Comparison of ENCODE assay signal across 25 mouse cellular contexts in the genomic region with DNA sequence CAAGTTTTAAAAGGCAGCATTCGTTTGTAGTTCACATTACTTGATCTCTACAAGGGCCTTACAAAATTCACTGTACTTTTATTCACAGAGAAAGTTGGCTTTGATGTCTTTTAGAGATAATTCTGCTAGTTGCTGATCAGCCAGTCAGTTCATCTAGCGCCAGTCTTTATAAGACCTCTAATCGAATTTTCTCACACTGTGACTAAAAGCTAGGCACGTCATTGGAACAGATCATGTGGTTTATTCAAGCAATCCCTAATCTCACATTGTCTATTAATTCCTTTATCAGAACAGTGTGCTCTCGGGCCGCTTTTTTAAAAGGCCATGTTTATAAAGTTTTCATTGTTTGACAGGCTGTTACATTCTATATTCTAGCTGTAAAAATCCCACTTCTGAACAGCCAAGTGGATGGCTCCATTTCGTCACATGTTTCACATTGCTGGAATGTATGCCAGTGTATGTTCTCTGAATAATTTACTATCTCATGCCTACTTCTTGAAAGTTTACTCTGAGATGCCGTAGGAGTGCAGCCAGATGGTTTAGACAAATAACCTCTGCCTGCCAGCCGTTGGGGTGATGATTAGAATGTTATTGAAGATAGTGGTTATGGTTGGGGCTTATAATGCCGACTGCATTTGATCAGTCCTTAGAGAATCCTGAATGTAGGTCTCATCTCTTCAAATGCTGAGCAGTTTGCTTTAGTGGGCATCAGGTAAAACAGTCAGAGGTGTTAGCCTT. TPM values are rescaled to one million over a fixed set of nuclear protein-coding genes. Genes with fewer than 3 reads are reported as not detected.
A peak's percentile ranks its signal among the peaks of the same experiment; 100 is the strongest.
DNase-seq lines count a peak whose midpoint lies in the region; ATAC-seq and TF ChIP-seq lines count a peak whose summit lies in the region.
"Had no signal": no experiment of that assay in that cellular context is flagged by ENCODE, and none has a peak within 500 bp of the region (broad histone marks: within the 10 kb centered on the region; RNA-seq: fewer than 3 reads in every experiment).

No protein-coding gene starts in this region.

- ATAC-seq in erythroblast, adult 5-6 weeks (replicated peaks; ENCODE audit: low FRiP score, poor library complexity, severe bottlenecking) = peak; percentile 80
- ATAC-seq in liver, embryonic 14.5 days (ENCODE audit: insufficient read depth) = peak; percentile 86
- ATAC-seq: CD4-positive, CD25-positive, alpha-beta regulatory T cell, adult 4 months; forebrain, embryonic 14.5 days; hindbrain, embryonic 16.5 days; intestine, embryonic 15.5 days had no signal

- no peaks in the 10 kb centered on the region for H3K27me3 ChIP-seq in liver, embryonic 14.5 days (ENCODE audit: control insufficient read depth, insufficient read depth, low read length)
- H3K27me3 ChIP-seq: embryonic facial prominence, embryonic 13.5 days; intestine, embryonic 15.5 days; megakaryocyte, embryonic 14.5 days; neural tube, embryonic 12.5 days had no signal

- TF ChIP-seq EP300 in liver, embryonic 14.5 days (IDR thresholded peaks at IDR 0.05; ENCODE audit: low read depth) = peak; percentile 92

- DNase-seq in spleen, adult 12 weeks (ENCODE audit: low spot score) = peak; percentile 23
- no peak for DNase-seq in spleen, adult 18-20 months
- peak; percentile 66 to 73 (median 67) for DNase-seq in liver, embryonic 14.5 days (ENCODE audit: low read depth in 3 of 3, low spot score in 3 of 3)
- DNase-seq in spleen, postnatal 36 days (ENCODE audit: low spot score in 2 of 2) = peak; percentile 26 to 50
- DNase-seq in cerebellum, adult 8-10 months = no peak
- DNase-seq in thymus, postnatal 14 days = no peak
- no peak for DNase-seq in urinary bladder, adult 2 months (ENCODE audit: low spot score)
- DNase-seq: adrenal gland, adult 8-10 months; cerebellum, postnatal 10 days; gastrocnemius, postnatal 10 days; kidney, adult 8-10 months; kidney, postnatal 14 days; layer of hippocampus, postnatal 36 days; lung, adult 18-20 months; midbrain, embryonic 14.5 days had no signal

- 24% methylated on average over 10 of the region's 10 CpGs for WGBS in liver, embryonic 14.5 days (ENCODE audit: insufficient replicate concordance)

- TF ChIP-seq CTCF in liver, embryonic 14.5 days (IDR thresholded peaks at IDR 0.05; ENCODE audit: low read depth) = no peak

- peaks cover 28 to 38% of the 10 kb centered on the region in 2 experiments for H3K4me1 ChIP-seq in liver, embryonic 14.5 days (replicated peaks; ENCODE audit: control insufficient read depth in 2 of 2, insufficient read depth in 2 of 2, low read length in 1 of 2)

- H3K27ac ChIP-seq in liver, embryonic 14.5 days = peak overlapping the region; percentile 83
- H3K27ac ChIP-seq: embryonic facial prominence, embryonic 13.5 days; heart, embryonic 10.5 days; intestine, embryonic 15.5 days; layer of hippocampus, adult 2 months; neural tube, embryonic 12.5 days had no signal

- peak overlapping the region; percentile 37 for H3K4me2 ChIP-seq in liver, embryonic 14.5 days (ENCODE audit: low read depth)
- H3K4me2 ChIP-seq: embryonic facial prominence, embryonic 13.5 days; intestine, embryonic 15.5 days; neural tube, embryonic 12.5 days had no signal

- no peaks in the 10 kb centered on the region for H3K36me3 ChIP-seq in liver, embryonic 14.5 days (replicated peaks; ENCODE audit: control insufficient read depth, insufficient read depth, low read depth)
- H3K36me3 ChIP-seq: heart, embryonic 10.5 days; intestine, embryonic 15.5 days had no signal

- no peaks in the 10 kb centered on the region for H3K9me3 ChIP-seq in liver, embryonic 14.5 days (ENCODE audit: control insufficient read depth, low read length)
- H3K9me3 ChIP-seq: embryonic facial prominence, embryonic 13.5 days; heart, embryonic 10.5 days; intestine, embryonic 15.5 days; megakaryocyte, embryonic 14.5 days; neural tube, embryonic 12.5 days had no signal

- no peak overlapping the region; the same call in 1 of the 2 replicates for H3K9ac ChIP-seq in liver, embryonic 14.5 days (replicated peaks)
- H3K9ac ChIP-seq: embryonic facial prominence, embryonic 13.5 days; intestine, embryonic 15.5 days; neural tube, embryonic 12.5 days had no signal

- H3K4me3 ChIP-seq in liver, embryonic 14.5 days (ENCODE audit: insufficient read depth in 1 of 2, low read depth in 2 of 2, low read length in 2 of 2) = no peak overlapping the region
- H3K4me3 ChIP-seq: embryonic facial prominence, embryonic 13.5 days; heart, embryonic 10.5 days; intestine, embryonic 15.5 days; layer of hippocampus, adult 2 months; megakaryocyte, embryonic 14.5 days; neural tube, embryonic 12.5 days had no signal

RNA-seq across cellular contexts. Expression of a gene that starts 14.1 kb away (rescaled TPM):
- total RNA-seq in erythroblast, adult 5-6 weeks (2015; ENCODE audit: low replicate concordance) = not detected in 2 replicates
- total RNA-seq in erythroblast, adult 5-6 weeks (2017; ENCODE audit: low replicate concordance) = not detected in 2 replicates
- polyA plus RNA-seq in liver, embryonic 14.5 days (2012; rRNA removed) = 0.02 and 0.04 TPM in 2 replicates
- not detected in 2 replicates for polyA plus RNA-seq in liver, embryonic 14.5 days (2014; fragmentation: Nextera tagmentation; extraction: Ambion mirVana)
- polyA plus RNA-seq in urinary bladder, adult 2 months (2012; rRNA removed) = 6.8 and 7.7 TPM in 2 replicates

Comparison
In these comparisons a context has a peak if more than half of its experiments do, and no peak if none do; other contexts are left out.
1. DNase-seq: peak in spleen, adult 12 weeks (single experiment), liver, embryonic 14.5 days (3 of 3) and spleen, postnatal 36 days (2 of 2); none in spleen, adult 18-20 months (0 of 2), cerebellum, adult 8-10 months (single experiment), thymus, postnatal 14 days (single experiment) and urinary bladder, adult 2 months (single experiment).